Comparison of ENCODE assay signal across 8 mouse cellular contexts in genomic region chr19:36056502-36057221, GRCm38 (mm10). TPM values are rescaled to one million over a fixed set of nuclear protein-coding genes. Genes with fewer than 3 reads are reported as not detected.
DNase-seq lines count a peak whose midpoint lies in the region; ATAC-seq lines count a peak whose summit lies in the region.

No protein-coding gene starts in this region.

- peaks cover 6% of the 10 kb centered on the region; the same call in 1 of the 2 replicates for H3K4me1 ChIP-seq in heart, embryonic 12.5 days (replicated peaks)
- H3K4me1 ChIP-seq in hindbrain, embryonic 15.5 days (replicated peaks): peaks cover 10% of the 10 kb centered on the region
- peaks cover 12% of the 10 kb centered on the region; the same call in 1 of the 2 replicates for H3K4me1 ChIP-seq in midbrain, embryonic 15.5 days

- H3K9me3 ChIP-seq in heart, embryonic 12.5 days (replicated peaks): no peaks in the 10 kb centered on the region
- H3K9me3 ChIP-seq in hindbrain, embryonic 15.5 days: no peaks in the 10 kb centered on the region
- no peaks in the 10 kb centered on the region for H3K9me3 ChIP-seq in midbrain, embryonic 15.5 days

- H3K36me3 ChIP-seq in heart, embryonic 12.5 days: no peaks in the 10 kb centered on the region
- no peaks in the 10 kb centered on the region for H3K36me3 ChIP-seq in hindbrain, embryonic 15.5 days
- no peaks in the 10 kb centered on the region for H3K36me3 ChIP-seq in midbrain, embryonic 15.5 days (replicated peaks)

- H3K4me3 ChIP-seq in heart, embryonic 12.5 days: peak overlapping the region; percentile 75
- H3K4me3 ChIP-seq in hindbrain, embryonic 15.5 days: peak overlapping the region; percentile 75
- H3K4me3 ChIP-seq in midbrain, embryonic 15.5 days: peak overlapping the region; percentile 71

- intact Hi-C loops in heart, postnatal 25 days (cut with DNase I): no loop called here

- H3K9ac ChIP-seq in heart, embryonic 12.5 days: peak overlapping the region; percentile 62; the same call in 1 of the 2 replicates
- H3K9ac ChIP-seq in hindbrain, embryonic 15.5 days: peak overlapping the region; percentile 68
- H3K9ac ChIP-seq in midbrain, embryonic 15.5 days: peak overlapping the region; percentile 65

- peak; percentile 25; the same call in 1 of the 2 replicates for ATAC-seq in heart, embryonic 12.5 days (ENCODE audit: insufficient number of reproducible peaks, low FRiP score)
- peak; percentile 80 for ATAC-seq in hindbrain, embryonic 15.5 days (ENCODE audit: low FRiP score, low read depth)
- ATAC-seq in midbrain, embryonic 15.5 days (replicated peaks): peak; percentile 78
- no peak for ATAC-seq in megakaryocyte progenitor cell, adult 5-6 weeks (replicated peaks; ENCODE audit: poor library complexity)

- peaks cover 55% of the 10 kb centered on the region for H3K27me3 ChIP-seq in heart, embryonic 12.5 days (replicated peaks)
- H3K27me3 ChIP-seq in hindbrain, embryonic 15.5 days: peaks cover 5% of the 10 kb centered on the region; the same call in 1 of the 2 replicates
- H3K27me3 ChIP-seq in midbrain, embryonic 15.5 days (replicated peaks): peaks cover 13% of the 10 kb centered on the region; the same call in 1 of the 2 replicates

- no peak for DNase-seq in heart, postnatal 25 days (ENCODE audit: low spot score)
- DNase-seq in urinary bladder, adult 2 months (ENCODE audit: low spot score): peak; percentile 16
- no peak for DNase-seq in urinary bladder, postnatal 14 days (ENCODE audit: low spot score)
- DNase-seq in lung, adult 18-20 months: no peak

- H3K4me2 ChIP-seq in heart, embryonic 12.5 days: peak overlapping the region; percentile 97
- peak overlapping the region; percentile 89 for H3K4me2 ChIP-seq in hindbrain, embryonic 15.5 days
- H3K4me2 ChIP-seq in midbrain, embryonic 15.5 days: peak overlapping the region; percentile 83

- 8% methylated on average over 49 of the region's 49 CpGs for WGBS in heart, embryonic 12.5 days
- WGBS in hindbrain, embryonic 15.5 days: 7% methylated on average over 49 of the region's 49 CpGs
- 11% methylated on average over 49 of the region's 49 CpGs for WGBS in midbrain, embryonic 15.5 days

- no peak overlapping the region for H3K27ac ChIP-seq in heart, embryonic 12.5 days (ENCODE audit: poor library complexity, severe bottlenecking)
- peak overlapping the region; percentile 78 for H3K27ac ChIP-seq in hindbrain, embryonic 15.5 days (replicated peaks)
- H3K27ac ChIP-seq in midbrain, embryonic 15.5 days: 0 out of 2 replicates have a peak overlapping the region, but pooled peaks have one; percentile 34

RNA-seq across cellular contexts. Expression of gene Htr7, which starts 0.6 kb away (rescaled TPM):
- 0.18 TPM in 1 of 2 replicates, not detected in the other for polyA plus RNA-seq in heart, embryonic 12.5 days (2016; fragmentation: Nextera tagmentation; extraction: Ambion mirVana)
- total RNA-seq in heart, postnatal 25 days (2021): under 1 TPM; 0.47 to 0.59 TPM
- 0.09 and 0.17 TPM in 2 replicates for polyA plus RNA-seq in urinary bladder, adult 2 months (2012; rRNA removed)
- polyA plus RNA-seq in hindbrain, embryonic 15.5 days (2015; fragmentation: Nextera tagmentation; extraction: Ambion mirVana): 16.1 and 16.3 TPM in 2 replicates
- polyA plus RNA-seq in midbrain, embryonic 15.5 days (2015; fragmentation: Nextera tagmentation; extraction: Ambion mirVana): 8.5 and 8.7 TPM in 2 replicates
- 0.12 TPM in 1 of 2 replicates, not detected in the other for total RNA-seq in megakaryocyte progenitor cell, adult 5-6 weeks (2015)
- not detected in 2 replicates for total RNA-seq in megakaryocyte progenitor cell, adult 5-6 weeks (2017)

RNA-seq across cellular contexts. Expression of gene Rpp30, which starts 26.9 kb away (rescaled TPM):
- polyA plus RNA-seq in heart, embryonic 12.5 days (2016; fragmentation: Nextera tagmentation; extraction: Ambion mirVana): 52.2 and 60.8 TPM in 2 replicates
- total RNA-seq in heart, postnatal 25 days (2021): 10 to 100 TPM; 14.3 to 15.7 TPM
- polyA plus RNA-seq in urinary bladder, adult 2 months (2012; rRNA removed): 20.8 and 23.1 TPM in 2 replicates
- 62.9 and 67.1 TPM in 2 replicates for polyA plus RNA-seq in hindbrain, embryonic 15.5 days (2015; fragmentation: Nextera tagmentation; extraction: Ambion mirVana)
- polyA plus RNA-seq in midbrain, embryonic 15.5 days (2015; fragmentation: Nextera tagmentation; extraction: Ambion mirVana): 60.3 and 64.4 TPM in 2 replicates
- total RNA-seq in megakaryocyte progenitor cell, adult 5-6 weeks (2015): 70.4 and 78.3 TPM in 2 replicates
- 44.9 and 51.0 TPM in 2 replicates for total RNA-seq in megakaryocyte progenitor cell, adult 5-6 weeks (2017)
